Mouse (Mus musculus) cerebellum, adult 2 months (tissue): Measurements from ENCODE around the gene Cd6.

Experiments
- CTCF ChIP-seq: fragments of 200-500 bp; IDR thresholded peaks from 2 replicates; pipeline ENCODE4 v1.5.1; 2011; ENCODE audit warnings: low read depth, mild to moderate bottlenecking, control low read depth, low read length, moderate library complexity, borderline replicate concordance; ENCODE audit not compliant: insufficient read depth
- POLR2A ChIP-seq: fragments of 200-500 bp; IDR thresholded peaks from 2 replicates; pipeline ENCODE4 v1.6.1; 2011; ENCODE audit warnings: low read length, control low read depth, borderline replicate concordance; ENCODE audit not compliant: insufficient read depth

DNA sequence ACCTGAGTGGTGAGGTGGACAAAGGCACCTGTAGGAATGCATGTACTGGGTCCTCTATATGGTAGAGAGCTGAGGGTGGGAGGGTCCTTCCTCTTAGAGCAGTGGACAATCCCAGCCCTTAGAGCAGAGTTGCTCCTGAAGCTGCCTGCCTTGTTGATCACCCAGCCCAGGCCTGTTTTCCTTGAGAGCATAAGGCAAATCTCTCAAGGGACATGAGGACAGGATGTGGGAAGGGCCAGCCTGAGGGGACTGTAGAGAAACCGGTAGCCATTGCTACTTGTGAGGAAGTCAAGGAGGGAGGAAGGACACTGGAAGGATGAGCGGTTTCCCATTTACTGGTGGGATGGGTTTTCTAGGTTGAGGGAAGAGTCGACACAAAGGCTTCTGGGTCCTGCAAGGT is 87.3 kb downstream of the Cd6 start:
- TF ChIP-seq POLR2A (no peak), CTCF (no peak)
